Comparison of ENCODE assay signal across 8 mouse cellular contexts in genomic region chr5:133795638-133796037, GRCm38 (mm10).
DNase-seq lines count a peak whose midpoint lies in the region; ATAC-seq lines count a peak whose summit lies in the region.

No protein-coding gene starts in this region.

- no peaks in the 10 kb centered on the region for H3K36me3 ChIP-seq in heart, embryonic 11.5 days (ENCODE audit: control insufficient read depth, insufficient read depth, low read length)
- H3K36me3 ChIP-seq in embryonic facial prominence, embryonic 14.5 days (ENCODE audit: control insufficient read depth, insufficient read depth, low read length) = no peaks in the 10 kb centered on the region
- H3K36me3 ChIP-seq in limb, embryonic 10.5 days = no peaks in the 10 kb centered on the region

- no peak overlapping the region for H3K27ac ChIP-seq in heart, embryonic 11.5 days (ENCODE audit: low read depth, low read length)
- H3K27ac ChIP-seq in embryonic facial prominence, embryonic 14.5 days (replicated peaks; ENCODE audit: low read depth, low read length) = no peak overlapping the region
- no peak overlapping the region for H3K27ac ChIP-seq in limb, embryonic 10.5 days

- DNase-seq in heart, adult 11 months = peak; percentile 8
- peak; percentile 4 for DNase-seq in ovary, postnatal 14 days (ENCODE audit: low spot score)
- DNase-seq in ovary, adult 18-20 months (ENCODE audit: low spot score) = no peak
- DNase-seq in embryonic facial prominence, embryonic 14.5 days (ENCODE audit: low spot score) = peak; percentile 59
- peak; percentile 63 for DNase-seq in limb, embryonic 10.5 days (ENCODE audit: low spot score)
- no peak for DNase-seq in thymus, postnatal 4 days
- no peak for DNase-seq in thymus, postnatal 36 days

- H3K27me3 ChIP-seq in heart, embryonic 11.5 days (ENCODE audit: control insufficient read depth, insufficient read depth, low read length) = no peaks in the 10 kb centered on the region
- H3K27me3 ChIP-seq in embryonic facial prominence, embryonic 14.5 days (replicated peaks; ENCODE audit: control insufficient read depth, insufficient read depth, low read length) = no peaks in the 10 kb centered on the region
- H3K27me3 ChIP-seq in limb, embryonic 10.5 days (ENCODE audit: low read depth, poor library complexity, severe bottlenecking) = no peaks in the 10 kb centered on the region

- H3K9me3 ChIP-seq in heart, embryonic 11.5 days (replicated peaks; ENCODE audit: control insufficient read depth, low read length) = no peaks in the 10 kb centered on the region
- peaks cover 5% of the 10 kb centered on the region; the same call in 1 of the 2 replicates for H3K9me3 ChIP-seq in embryonic facial prominence, embryonic 14.5 days (ENCODE audit: control insufficient read depth, low read length)
- H3K9me3 ChIP-seq in limb, embryonic 10.5 days (replicated peaks) = no peaks in the 10 kb centered on the region

- ATAC-seq in heart, embryonic 11.5 days (replicated peaks; ENCODE audit: insufficient number of reproducible peaks, low FRiP score, low TSS enrichment) = no peak
- ATAC-seq in embryonic facial prominence, embryonic 14.5 days (ENCODE audit: low read depth) = no peak

- no peaks in the 10 kb centered on the region for H3K4me1 ChIP-seq in heart, embryonic 11.5 days (ENCODE audit: control insufficient read depth, insufficient read depth, low read length)
- no peaks in the 10 kb centered on the region for H3K4me1 ChIP-seq in embryonic facial prominence, embryonic 14.5 days (ENCODE audit: control insufficient read depth, insufficient read depth, low read length)
- no peaks in the 10 kb centered on the region for H3K4me1 ChIP-seq in limb, embryonic 10.5 days

- no peak overlapping the region for H3K4me2 ChIP-seq in heart, embryonic 11.5 days
- H3K4me2 ChIP-seq in embryonic facial prominence, embryonic 14.5 days (ENCODE audit: low read depth, low read length) = no peak overlapping the region

- no peak overlapping the region for H3K4me3 ChIP-seq in heart, embryonic 11.5 days (ENCODE audit: low read depth, low read length)
- no peak overlapping the region for H3K4me3 ChIP-seq in embryonic facial prominence, embryonic 14.5 days (ENCODE audit: low read depth, low read length)
- no peak overlapping the region for H3K4me3 ChIP-seq in limb, embryonic 10.5 days

- 50% methylated on average over 3 of the region's 3 CpGs for WGBS in heart, embryonic 11.5 days (ENCODE audit: insufficient replicate concordance)
- WGBS in embryonic facial prominence, embryonic 14.5 days = 25% methylated on average over 3 of the region's 3 CpGs
- 45% methylated on average over 3 of the region's 3 CpGs for WGBS in limb, embryonic 10.5 days

- H3K9ac ChIP-seq in heart, embryonic 11.5 days (ENCODE audit: low read depth, low read length) = no peak overlapping the region
- no peak overlapping the region for H3K9ac ChIP-seq in embryonic facial prominence, embryonic 14.5 days (ENCODE audit: low read depth, low read length)

Comparison
In these comparisons a context has a peak if more than half of its experiments do, and no peak if none do; other contexts are left out.
1. DNase-seq: peak in heart, adult 11 months (single experiment), ovary, postnatal 14 days (single experiment), embryonic facial prominence, embryonic 14.5 days (single experiment) and limb, embryonic 10.5 days (single experiment); none in ovary, adult 18-20 months (single experiment), thymus, postnatal 4 days (single experiment) and thymus, postnatal 36 days (0 of 2).